Mouse (Mus musculus) NIH3T3 (cell line): Measurements from ENCODE around the gene Rubcnl.

Experiments
- DNase-seq: peaks from one replicate; pipeline ENCODE4 v3.0.0-alpha.2; 2012; ENCODE audit warnings: low read depth

The Rubcnl gene

DNA sequence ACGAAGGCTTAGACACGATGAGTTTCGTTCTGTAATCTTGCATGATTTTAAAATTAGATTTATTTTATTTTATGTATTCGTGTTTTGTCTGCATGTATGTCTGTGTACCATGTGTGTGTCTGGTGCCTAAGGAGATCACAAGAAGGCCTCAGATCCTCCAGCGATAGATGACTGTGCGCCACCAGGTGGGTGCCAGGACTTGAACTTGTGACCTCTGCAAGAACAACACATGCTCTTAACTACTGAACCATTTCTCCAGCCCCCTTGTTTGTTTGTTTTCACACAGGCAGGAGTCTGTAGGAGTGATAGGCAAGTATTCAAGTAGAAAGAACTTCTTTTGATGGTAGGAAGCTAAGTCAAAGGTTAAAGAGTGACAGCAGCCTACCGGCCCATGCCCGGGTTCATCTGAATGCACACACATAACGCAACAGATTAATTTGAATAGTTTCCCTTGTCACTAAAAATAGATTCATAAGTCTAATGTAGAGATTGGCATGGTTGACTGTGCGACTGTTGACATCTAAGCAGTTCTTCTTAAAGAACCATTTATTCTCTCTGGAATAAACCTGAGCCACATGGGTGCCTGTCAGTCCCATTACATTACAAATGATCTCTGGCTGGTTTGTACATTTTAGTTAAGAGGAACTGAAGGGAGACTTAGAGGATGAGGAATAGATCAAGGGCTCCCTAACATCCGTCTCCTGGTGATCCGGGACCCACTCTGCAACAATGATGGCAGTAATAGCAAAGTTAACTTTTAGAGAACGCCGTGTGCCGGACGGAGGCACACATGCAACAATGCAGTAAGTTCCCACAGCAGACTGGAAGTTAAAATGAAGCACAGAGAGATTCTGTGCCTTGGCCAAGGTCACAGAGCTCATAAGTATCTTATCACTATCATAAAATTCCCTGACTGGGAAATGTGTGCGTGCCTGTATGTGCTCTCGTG, 2.3 kb downstream of the Rubcnl start:
- no peak for DNase-seq

DNA sequence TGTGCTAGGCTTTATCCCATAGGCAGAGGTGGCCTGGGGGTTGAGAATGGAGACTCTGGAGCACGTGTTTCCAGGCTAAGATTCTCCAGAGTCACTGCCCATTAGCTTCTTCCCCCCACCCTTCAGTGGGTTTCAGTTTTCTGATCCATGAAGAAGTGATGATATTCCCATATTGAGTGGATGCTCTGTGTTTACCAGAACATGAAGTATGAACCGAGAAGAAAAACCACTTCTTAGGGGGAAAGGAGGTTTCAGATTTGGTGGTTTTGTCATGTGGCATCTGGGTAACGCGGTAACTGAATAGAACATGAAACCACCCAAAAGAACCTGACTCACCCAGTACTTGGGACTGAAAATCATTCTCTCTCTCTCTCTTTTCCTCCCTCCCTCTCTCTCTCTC, 3.0 kb downstream of the Rubcnl start:
- no peak for DNase-seq

DNA sequence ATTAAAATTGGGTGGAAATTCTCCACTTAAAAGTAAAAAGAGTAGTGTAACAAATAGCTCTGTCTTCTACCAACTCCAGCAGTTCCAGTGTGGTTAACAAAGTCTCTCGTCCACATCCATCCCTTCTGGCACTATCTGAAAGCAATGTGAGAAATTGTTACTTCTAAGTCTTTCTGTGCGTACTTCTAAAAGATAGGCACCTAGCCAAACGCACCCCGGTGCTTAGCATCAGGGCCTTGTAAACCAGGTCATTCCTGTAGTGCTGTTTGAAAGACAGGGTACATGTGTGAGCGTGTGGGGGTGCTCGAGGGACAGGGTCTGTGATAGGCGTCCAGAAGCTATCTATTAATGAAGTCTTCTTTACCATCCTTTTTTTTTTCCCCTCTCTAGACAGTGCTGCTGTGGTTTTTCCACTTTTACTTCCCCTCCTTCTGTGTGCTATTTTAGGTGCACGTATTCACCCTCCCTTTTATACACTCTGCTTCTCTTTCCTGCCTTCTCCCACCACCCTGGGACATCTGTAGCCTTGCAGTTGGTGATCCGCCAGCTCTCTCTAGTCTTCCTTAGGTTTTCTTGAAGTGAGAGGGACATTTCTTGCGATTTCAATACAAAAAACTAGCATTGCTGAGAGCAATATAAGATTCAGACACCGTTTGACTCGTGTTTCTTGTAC, 4.9 kb downstream of the Rubcnl start:
- no peak for DNase-seq

DNA sequence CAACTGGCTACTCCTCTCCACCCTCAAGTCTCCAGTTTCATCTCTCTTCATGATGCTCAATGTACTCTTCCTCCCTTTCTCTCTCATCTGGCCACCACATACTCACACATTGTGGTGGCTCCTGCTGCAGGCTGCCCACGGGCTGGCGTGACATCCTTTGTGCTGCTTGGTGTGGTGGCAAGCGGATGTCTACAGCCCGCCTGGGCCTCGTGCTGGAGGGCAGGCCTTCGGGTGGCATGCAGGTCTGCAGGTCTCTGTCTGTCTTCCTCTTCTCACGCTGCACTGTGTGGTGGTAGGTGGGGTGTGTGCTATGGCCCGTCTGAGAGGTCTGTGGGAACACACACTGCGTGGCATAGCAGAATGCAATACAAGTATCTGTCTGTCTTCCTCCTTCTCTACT, 6.7 kb downstream of the Rubcnl start:
- no peak for DNase-seq

DNA sequence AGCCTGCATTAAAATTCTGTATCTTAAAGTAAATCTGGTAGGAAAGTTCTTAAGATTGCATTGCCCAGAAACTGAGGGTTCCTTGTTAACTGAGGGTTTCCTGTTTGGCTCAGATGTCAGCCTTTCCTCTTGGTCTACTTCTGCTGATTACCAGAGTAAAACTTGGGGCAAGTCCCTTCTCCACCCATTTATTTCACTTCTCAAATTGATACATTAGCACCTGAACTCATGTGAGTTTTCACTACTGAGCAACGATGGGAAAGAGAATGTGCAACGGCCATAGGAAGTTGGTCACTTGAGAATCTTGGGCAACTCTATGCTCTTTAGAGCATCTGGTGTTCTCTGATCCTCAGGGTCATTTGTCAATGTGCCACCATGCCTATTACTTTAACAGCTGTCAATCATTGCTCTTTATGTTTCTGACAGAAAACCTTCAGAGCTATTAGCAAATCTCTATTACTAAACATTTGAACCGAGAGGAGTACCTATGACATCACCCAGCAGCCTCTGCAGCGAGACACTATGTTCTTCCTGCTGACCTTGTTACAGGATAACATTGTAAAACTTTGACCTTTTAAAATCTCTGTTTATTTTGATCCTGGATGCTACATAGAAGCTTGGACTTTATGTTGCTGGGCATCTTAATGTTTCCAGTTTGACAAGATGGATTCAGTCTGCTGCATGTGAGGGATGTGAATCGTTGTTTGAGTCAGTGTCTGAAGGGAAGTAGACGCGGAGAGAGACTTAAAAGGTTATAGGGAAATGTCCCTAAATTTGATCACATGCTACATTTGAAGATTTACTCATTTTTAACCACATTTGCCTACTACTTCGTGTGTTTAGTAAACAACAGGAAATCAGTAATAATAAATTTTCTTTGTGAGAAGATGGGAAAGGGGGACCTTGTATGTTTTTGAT, 9.2 kb downstream of the Rubcnl start:
- no peak for DNase-seq

DNA sequence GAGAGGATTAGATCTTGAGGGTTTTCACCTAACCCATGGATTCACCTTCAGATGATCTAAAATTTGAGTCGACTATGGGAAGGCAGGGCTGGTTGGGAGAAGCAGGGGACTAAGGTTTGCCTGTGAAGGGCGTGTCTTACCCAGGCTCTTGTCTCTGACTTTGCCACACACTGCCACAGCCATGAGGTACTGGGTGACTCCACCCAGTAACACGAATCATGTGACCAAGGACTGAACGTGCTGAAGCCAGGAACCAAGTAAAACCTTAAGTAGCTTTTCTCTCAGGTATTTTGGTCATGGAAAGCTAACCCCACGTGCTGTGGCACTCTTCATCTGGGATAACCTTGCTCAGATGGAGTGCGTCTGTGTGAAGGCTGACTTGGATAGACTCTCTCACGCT, 14.9 kb downstream of the Rubcnl start:
- no peak for DNase-seq

DNA sequence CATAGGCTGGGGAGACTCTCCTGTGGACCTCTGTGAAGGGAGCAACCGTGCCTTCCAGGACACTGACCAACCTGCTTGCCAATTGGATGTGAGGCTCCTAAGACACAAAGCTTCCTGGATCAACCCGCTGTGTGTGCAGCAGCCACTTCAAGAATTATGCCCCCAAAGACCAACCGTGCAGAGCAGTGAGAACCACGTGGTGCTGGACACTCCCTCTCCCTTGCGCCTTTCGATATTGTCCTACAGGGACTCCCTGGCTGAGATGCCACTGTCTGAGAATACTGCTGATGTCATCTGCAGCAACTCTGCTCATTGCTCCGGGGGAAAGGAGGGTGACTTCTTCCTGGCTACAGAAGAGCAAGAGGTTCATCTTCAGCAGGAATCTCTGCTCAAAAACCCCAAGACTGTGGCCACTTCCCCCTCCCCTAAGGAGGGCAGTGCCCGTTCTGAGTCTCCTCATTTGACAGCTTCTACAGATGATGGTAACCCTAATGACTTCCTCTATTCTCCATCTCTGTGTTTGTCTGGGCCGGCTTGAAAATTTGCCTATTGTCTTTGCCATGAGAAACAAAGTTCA, 16.3 kb downstream of the Rubcnl start:
- DNase-seq: no peak

DNA sequence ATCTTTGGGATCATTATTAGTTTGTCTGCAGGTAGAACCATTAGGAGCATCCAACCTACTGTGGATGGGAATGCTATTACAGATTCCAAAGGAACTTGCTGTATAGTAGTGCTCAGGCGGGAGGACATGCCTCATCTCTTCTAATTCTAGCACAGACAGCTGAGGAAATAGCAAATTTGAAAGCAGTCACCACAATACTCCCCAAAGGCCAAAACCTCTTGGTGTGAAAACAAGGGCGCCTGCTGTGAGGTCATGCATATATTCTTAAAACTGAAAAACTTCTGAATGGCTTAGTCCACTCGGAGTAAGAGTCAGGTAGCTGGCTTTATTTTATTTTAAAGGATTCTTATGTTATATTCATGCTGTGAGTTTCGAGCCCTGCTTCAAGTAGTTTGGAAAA, 16.9 kb downstream of the Rubcnl start:
- no peak for DNase-seq

DNA sequence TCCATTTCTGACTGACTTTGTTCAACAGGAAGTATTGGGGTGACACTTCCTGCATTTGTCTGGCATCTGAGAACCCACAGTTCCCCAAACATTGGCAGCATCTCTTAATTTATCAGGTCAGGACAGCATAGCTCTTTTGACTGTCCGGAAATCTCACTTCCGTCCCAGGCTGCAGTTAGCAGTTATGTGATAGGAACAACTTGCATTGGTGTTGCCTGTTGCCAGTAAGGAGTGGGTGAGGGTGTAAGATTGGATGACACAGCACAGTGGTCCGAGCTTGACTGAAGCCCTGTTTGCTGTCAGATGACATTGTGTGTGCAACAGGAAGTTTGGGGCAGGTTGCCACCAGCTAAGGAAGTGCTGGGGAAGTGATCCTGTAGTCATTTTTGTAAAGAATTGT, 18.4 kb downstream of the Rubcnl start:
- DNase-seq: no peak

DNA sequence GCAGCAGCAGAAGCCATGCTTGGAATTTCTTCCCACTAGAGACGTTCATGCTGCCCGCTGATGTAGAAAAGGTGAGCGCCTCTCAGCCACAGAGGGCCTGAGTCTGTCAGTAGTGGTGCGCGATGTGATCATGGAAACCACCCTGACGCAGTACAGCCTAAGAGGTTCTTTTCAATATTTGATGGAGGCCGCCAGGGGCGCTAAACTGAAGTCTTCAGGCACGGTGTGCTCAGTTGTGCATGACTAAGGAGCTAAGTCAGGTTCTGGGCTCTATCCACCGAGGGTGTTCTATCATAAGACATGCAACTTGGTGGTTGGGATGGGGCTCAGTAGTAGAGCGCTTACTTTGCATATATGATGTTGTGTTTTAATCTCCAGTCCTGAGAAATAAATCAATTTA, 19.6 kb downstream of the Rubcnl start:
- no peak for DNase-seq

DNA sequence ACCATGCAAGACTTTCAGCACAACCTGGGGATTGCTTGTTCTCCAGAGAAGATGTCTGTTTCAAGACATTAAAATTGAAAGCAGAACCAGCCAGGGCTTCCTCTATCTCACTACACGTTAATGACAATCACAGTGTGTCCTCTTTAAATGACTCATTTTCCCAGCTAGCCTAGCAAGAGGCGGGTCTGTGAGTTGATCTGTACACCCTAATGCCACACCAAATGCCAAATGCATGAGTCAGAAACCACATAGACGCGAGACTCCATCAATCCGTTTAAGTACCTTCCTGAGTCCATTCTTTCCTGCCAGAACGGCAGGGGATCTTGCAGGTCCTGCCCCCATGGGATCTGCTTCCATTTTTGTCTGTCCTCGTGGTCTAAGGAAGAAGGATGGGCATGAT, 29.4 kb downstream of the Rubcnl start:
- peak; percentile 88 for DNase-seq

DNA sequence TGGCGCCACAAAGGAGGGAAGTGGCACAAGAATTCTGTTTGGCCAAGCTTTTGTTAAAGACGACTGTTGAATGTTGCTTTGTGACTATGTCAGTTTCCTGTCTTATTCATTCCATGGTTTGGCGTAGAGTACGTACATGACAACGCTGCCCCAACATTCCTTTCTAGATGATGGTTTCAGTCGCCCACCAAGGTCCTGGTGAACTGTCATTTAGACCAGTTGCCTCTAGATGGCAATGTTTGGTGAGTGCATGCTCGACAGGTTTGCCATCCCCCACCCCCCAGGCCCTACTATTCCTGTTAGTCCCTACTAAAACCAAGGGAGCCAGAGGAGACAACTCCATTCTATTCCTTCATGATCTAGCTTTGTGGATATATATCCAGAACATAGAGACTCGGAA, 36.6 kb downstream of the Rubcnl start:
- no peak for DNase-seq

DNA sequence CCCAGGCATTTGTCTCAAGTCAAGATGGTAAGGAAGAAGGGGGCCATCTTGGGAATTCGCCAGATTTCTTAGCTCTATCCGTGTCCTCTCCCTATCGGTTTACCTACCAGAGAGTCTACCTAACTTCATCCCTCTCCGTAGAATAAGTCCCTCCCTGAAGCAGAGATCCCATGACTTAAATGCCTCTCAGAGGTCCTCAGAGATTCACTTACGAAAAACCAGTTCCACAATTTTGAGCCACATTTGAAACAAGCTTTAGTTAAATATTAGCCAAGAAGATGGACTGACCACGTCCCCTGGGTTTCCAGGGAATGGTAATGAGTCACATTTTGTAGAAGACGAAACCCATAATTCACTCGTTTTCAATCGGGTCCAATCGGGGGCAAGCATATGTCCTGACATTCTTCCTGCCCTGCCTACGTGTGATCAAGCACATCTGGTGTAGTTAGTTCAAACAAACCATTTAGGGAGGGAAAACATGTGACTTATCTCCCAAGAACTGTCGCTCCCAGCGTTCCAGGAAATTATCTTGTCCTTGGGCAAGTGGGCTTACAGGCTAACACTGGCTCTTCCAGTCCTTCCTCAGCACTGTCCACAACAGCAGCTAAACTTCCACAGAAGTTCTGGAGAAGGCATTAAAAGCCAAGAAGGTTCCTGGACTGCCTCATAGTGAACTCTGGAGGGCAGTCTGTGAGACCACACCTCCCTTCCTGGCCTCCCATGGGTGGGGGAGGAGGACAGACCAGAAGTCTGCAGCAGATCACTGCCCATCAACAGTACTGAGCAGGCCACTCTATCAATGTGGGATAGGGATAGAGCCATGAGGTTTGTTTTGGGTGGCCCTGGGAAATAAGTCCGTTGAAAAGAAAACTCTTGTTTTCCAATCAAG, 38.9 kb downstream of the Rubcnl start:
- DNase-seq: no peak

DNA sequence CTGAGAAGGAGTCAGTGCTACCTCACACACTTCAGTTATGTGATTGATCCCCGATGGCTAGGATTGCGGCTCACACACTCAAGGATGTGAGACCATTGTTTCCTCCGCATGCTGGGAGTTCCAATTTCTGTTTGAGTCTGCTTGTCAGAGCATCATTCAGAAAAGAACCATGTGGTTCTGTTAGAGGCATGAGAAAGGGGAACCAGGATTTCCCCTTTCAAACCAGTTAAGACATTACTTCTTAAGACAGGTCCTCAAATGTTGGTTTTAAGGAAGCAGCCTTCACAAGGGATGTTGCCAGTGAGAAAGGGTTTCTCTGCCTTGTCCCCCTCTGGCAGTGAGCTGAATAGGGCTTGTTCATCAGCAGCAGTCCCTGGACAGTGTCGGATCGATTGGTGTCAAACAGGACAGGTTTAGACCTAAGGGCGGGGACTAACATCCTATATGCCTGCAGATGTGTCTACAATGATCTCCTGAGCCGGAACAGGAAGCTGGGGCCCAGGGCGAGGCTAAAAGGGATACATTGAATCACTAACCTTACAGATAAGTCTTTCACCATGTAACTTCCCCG, 41.1 kb downstream of the Rubcnl start:
- DNase-seq: no peak

DNA sequence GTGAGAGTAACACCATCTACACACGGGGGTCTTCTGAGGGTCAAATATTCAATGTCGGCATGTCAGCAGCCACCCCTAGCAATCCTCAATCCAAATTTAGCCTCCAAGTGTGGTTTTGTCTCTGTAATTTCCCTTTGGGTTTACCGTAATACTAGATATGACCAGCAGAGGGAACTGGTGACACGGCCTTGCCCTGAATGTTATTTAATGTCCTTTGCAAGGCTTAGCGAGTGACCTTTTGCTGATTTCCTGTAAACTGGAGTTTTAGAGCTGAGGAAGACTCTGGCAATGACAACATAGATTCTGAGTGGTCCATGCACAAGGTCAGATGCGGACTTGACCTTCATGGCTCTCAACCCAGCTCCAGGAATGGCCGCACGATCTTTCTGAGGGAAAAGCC, 44.7 kb downstream of the Rubcnl start:
- peak; percentile 64 for DNase-seq

DNA sequence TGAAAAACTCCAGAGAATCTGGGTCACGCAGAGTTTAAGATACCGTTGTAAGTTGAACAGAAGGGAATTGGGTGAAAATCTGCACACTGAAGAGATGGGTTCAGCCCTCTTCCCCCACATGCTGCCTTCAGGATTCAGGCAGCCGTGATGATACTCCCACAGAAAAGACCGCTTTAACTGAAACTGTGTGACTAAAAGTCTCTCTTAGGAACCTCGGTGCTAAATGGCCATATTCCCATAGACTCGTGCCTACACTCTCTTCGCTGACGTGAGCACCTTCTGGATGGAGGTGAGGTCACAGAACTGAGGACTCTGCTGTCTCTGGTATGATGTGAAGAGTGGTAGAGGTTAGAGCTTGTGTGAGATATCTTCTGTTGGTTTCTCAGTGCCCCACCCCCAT, 48.1 kb downstream of the Rubcnl start:
- no peak for DNase-seq

DNA sequence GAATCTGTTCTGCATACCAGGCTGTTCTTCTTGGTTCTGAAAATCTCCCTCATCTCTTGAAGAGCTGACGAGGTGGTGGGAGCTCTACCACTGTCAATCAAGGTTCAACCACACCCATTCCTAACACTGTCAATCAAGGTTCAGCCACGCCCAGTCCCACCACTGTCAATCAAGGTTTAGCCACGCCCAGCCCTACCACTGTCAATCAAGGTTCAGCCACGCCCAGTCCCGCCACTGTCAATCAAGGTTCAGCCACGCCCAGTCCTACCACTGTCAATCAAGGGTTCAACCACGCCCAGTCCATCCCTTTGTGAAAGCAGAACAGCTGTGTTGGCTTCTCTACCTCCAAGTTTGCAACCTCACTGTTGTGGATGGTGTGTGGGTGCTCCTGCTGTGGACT, 48.7 kb downstream of the Rubcnl start:
- DNase-seq: no peak

DNA sequence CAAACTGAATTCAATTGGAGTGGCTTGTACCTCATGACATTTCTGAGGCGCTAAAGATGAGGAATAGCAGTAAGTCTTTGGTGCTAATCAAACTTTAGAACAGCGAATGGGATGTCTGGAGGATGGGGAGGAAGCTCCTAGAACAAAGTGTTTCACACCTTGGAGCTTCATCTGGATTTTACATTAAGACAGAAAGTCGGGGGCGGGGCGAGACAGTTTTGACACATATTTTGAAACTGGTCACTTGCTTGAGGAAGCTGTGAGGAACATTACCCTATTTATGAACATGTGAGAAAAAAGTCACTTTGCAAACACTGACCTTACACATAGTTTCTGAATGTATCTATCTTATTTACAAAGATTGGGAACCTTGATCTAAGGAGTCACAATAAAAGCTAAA, 49.4 kb downstream of the Rubcnl start:
- DNase-seq: no peak

DNA sequence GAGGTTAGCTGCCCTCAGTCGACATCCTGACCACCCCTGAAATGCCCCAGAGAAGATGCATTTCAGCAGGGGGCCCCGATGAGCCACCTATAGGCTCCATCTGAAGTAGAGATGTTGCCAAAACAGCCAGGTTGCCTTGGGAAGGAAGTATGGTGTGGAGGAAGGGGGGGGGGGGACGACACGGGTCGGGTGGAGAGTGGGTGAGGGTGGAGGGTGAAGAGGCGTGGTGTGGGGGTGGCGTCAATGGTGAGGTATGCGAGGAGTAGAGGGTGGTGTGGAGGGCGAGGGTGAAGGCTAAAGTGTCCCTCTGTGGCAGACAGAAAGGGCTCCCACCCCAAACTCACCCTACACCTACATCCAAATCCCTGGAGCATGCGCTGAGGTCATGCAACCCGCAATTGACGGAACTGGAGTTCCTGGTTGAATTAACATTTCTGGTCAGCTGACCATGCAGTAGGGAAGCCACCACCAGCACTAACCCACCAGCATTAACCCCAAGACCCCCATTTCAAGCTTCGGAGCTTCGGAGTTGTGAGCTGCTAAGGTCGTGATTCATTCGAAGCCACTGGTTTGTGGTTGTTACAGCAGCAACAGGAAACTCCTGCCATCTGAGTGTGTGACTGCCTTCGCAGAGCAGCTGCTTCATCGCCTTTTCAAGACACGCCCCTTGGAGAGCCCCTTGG, 52.7 kb downstream of the Rubcnl start:
- no peak for DNase-seq

DNA sequence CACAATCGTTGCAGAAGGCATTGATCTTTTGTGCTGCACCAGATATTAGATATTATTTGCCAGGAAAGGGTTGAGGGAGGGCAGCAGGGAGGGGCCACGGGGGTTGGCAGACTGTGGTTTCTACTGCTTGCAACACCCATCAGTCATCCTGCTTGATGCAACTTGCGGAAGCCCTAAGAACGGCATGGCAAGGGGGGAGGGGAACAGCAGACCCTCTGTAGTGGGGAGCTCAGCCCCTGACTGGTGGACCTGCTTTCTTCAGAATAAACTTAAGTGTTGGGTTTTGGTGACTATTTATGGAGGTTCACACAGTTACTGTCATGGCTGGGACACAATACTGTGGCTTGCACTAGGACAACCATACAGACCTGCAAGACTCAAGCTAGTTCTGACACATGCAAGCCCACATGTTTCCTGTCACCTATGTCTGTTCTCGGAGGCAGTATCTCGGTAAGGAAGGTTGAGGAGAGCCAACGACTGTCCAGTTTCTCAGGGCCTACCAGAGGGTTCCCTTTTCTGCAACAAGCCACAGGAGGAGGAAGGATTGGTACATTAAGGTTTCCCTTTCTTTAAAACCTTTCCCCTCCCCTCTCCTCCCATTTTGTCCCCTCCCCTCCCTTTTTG, 53.6 kb downstream of the Rubcnl start:
- no peak for DNase-seq
